Mouse (Mus musculus) neural tube, embryonic 14.5 days (tissue): ENCODE results near the gene Pan3. TPM values are rescaled to one million over a fixed set of nuclear protein-coding genes. Genes with fewer than 3 reads are reported as not detected.

Source experiments
- ATAC-seq: fragments of 200-750 bp; cut with Nextera tagmentation; 2 replicates; pipeline ENCODE4 v1.8.0; 2017; ENCODE audit warnings: low read depth, mild to moderate bottlenecking, moderate TSS enrichment, moderate library complexity
- H3K27ac ChIP-seq: fragments of 300-500 bp; sonication (generic); 2 replicates; pipeline ENCODE4 v1.5.1; 2014; ENCODE audit warnings: low read depth, mild to moderate bottlenecking, control low read depth, low read length, moderate library complexity, mixed read lengths
- H3K27me3 ChIP-seq: fragments of 300-500 bp; sonication (generic); 2 replicates; pipeline ENCODE4 v1.6.1; 2014; ENCODE audit warnings: low read length; ENCODE audit not compliant: control insufficient read depth, insufficient read depth
- H3K36me3 ChIP-seq: fragments of 300-500 bp; sonication (generic); 2 replicates; pipeline ENCODE4 v1.6.1; 2014; ENCODE audit warnings: low read length, mixed read lengths; ENCODE audit not compliant: control insufficient read depth, insufficient read depth
- H3K4me1 ChIP-seq: fragments of 300-500 bp; sonication (generic); 2 replicates; pipeline ENCODE4 v1.6.1; 2014; ENCODE audit warnings: low read length; ENCODE audit not compliant: control insufficient read depth, insufficient read depth
- H3K4me2 ChIP-seq: fragments of 300-500 bp; sonication (generic); 2 replicates; pipeline ENCODE4 v1.6.1; 2014; ENCODE audit warnings: mild to moderate bottlenecking, low read depth, low read length, control low read depth
- H3K4me3 ChIP-seq: fragments of 300-500 bp; sonication (generic); 2 replicates; pipeline ENCODE4 v1.5.1; 2014; ENCODE audit warnings: low read depth, low read length, control low read depth, mixed read lengths
- H3K9ac ChIP-seq: fragments of 300-500 bp; sonication (generic); replicated peaks from 2 replicates; pipeline ENCODE4 v1.6.1; 2014; ENCODE audit warnings: low read depth, mild to moderate bottlenecking, control low read depth, low read length, mixed read lengths
- H3K9me3 ChIP-seq: fragments of 300-500 bp; sonication (generic); 2 replicates; pipeline ENCODE4 v1.6.1; 2016; ENCODE audit warnings: low read length; ENCODE audit not compliant: control insufficient read depth
- WGBS: fragments of 180-500 bp; shearing (Covaris S2); extraction: QIAGEN DNeasy Blood & Tissue Kit; methylation state at CpG from one replicate; pipeline ENCODE4 v1.1.7; 2014; 5-methylcytosine and 5-hydroxymethylcytosine counted together
- polyA plus RNA-seq: library from polyadenylated mRNA; unstranded; fragments of >200 nt; fragmentation: Nextera tagmentation; extraction: Ambion mirVana; gene quantifications from 2 replicates; pipeline ENCODE4 v1.2.1, GENCODE M21; 2014

Gene Pan3
- polyA plus RNA-seq, 1 experiment from 2014 or later: 62.8 TPM

DNA sequence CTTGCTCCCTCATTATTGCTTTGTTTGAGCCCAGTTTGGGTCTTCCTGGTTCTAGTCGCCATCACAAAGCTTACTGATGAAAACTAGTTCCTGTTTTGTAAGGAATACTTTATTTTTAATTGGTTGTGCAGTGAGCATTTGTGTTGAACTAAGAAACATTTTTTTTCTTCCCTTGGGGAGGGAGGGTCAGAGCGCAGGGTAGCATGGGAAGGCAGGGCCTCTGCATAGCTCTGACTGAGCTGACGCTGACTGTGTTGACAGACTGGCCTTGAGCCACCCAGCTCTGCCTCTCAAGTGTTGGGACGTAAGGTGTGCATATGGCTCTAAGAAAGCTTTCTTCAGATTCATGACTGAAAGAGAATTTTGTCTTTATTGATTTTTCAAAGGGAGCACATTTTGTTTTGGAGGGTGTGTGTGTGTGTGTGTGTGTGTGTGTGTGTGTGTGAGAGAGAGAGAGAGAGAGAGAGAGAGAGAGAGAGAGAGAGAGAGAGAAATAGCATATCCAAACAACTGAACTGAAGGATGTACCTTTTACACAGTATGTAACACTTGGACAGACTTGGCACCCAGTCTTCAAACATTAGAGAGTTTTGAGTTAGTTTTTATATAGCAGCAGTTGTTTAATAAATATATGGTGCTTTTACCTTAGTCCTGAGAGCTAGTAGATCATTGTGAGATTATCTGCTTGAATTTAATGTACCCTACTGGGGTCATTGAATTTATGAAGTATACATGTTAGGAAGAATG, 30.0 kb downstream of the Pan3 start:
- no peaks in the 10 kb centered on the region for H3K27me3 ChIP-seq
- H3K4me2 ChIP-seq: no peak overlapping the region
- ATAC-seq: no peak
- 83% methylated on average over 4 of the region's 4 CpGs for WGBS
- H3K9me3 ChIP-seq: no peaks in the 10 kb centered on the region
- H3K27ac ChIP-seq: no peak overlapping the region
- peaks cover 1% of the 10 kb centered on the region; the same call in 1 of the 2 replicates for H3K36me3 ChIP-seq
- no peaks in the 10 kb centered on the region for H3K4me1 ChIP-seq
- no peak overlapping the region for H3K4me3 ChIP-seq
- H3K9ac ChIP-seq: no peak overlapping the region

- Histone ChIP-seq H3K27me3 (no peaks in the 10 kb centered on the region), H3K4me1 (no peaks in the 10 kb centered on the region), H3K9ac (no peak overlapping the region), H3K4me2 (no peak overlapping the region), H3K36me3 (no peaks in the 10 kb centered on the region), H3K9me3 (no peaks in the 10 kb centered on the region), H3K4me3 (no peak overlapping the region), H3K27ac (no peak overlapping the region)
- ATAC-seq: no peak
- WGBS: 70% methylated on average over 3 of the region's 3 CpGs
Measured at GRCm38 (mm10) chr5:147463251-147463650, 33.3 kb downstream of the Pan3 start.

- Histone ChIP-seq H3K4me1 (no peaks in the 10 kb centered on the region), H3K9me3 (no peaks in the 10 kb centered on the region), H3K27me3 (no peaks in the 10 kb centered on the region), H3K4me3 (no peak overlapping the region), H3K27ac (no peak overlapping the region), H3K4me2 (no peak overlapping the region), H3K9ac (no peak overlapping the region), H3K36me3 (no peaks in the 10 kb centered on the region)
- no peak for ATAC-seq
Measured at GRCm38 (mm10) chr5:147466361-147466760, 36.4 kb downstream of the Pan3 start.

DNA sequence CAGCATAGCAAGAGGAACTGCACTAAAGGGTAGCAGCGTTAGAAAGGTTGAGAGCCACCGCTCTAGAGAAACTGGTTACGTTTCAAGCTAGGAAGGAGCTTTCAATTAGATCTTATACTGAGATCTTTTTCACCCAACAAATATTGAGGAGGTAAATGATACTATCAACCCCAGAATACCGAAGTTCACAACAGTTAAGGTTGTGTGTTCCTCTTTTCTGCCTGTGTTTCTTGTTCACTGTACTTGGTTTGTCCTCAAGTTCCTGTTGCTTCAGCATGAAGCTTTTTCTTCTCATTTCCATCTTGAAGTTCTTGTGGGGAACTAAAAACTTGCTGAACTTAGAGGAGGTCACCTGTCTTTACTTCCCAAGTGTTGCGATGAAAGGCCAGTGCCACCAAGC, 41.2 kb downstream of the Pan3 start:
- WGBS: 98% methylated on average over 5 of the region's 5 CpGs

GRCm38 (mm10) chr5:147473071-147473470, 43.1 kb downstream of the Pan3 start:
- no peaks in the 10 kb centered on the region for H3K9me3 ChIP-seq
- H3K27me3 ChIP-seq: no peaks in the 10 kb centered on the region
- WGBS: 69% methylated on average over 6 of the region's 6 CpGs
- H3K36me3 ChIP-seq: no peaks in the 10 kb centered on the region
- H3K4me1 ChIP-seq: no peaks in the 10 kb centered on the region
- no peak overlapping the region for H3K4me3 ChIP-seq
- no peak overlapping the region for H3K4me2 ChIP-seq
- no peak overlapping the region for H3K9ac ChIP-seq
- ATAC-seq: no peak
- H3K27ac ChIP-seq: no peak overlapping the region

More for the DNA sequence above, 41.2 kb downstream of the Pan3 start:
- H3K4me2 ChIP-seq: no peak overlapping the region
- H3K4me1 ChIP-seq: no peaks in the 10 kb centered on the region
- H3K9ac ChIP-seq: no peak overlapping the region
- no peaks in the 10 kb centered on the region for H3K36me3 ChIP-seq
- H3K4me3 ChIP-seq: no peak overlapping the region
- no peak overlapping the region for H3K27ac ChIP-seq
- H3K27me3 ChIP-seq: no peaks in the 10 kb centered on the region
- no peak for ATAC-seq
- no peaks in the 10 kb centered on the region for H3K9me3 ChIP-seq

- no peak overlapping the region for H3K9ac ChIP-seq
- H3K27me3 ChIP-seq: no peaks in the 10 kb centered on the region
- H3K36me3 ChIP-seq: no peaks in the 10 kb centered on the region
- no peak overlapping the region for H3K4me3 ChIP-seq
- no peaks in the 10 kb centered on the region for H3K4me1 ChIP-seq
- H3K27ac ChIP-seq: no peak overlapping the region
- H3K9me3 ChIP-seq: no peaks in the 10 kb centered on the region
- 92% methylated on average over 3 of the region's 3 CpGs for WGBS
- ATAC-seq: no peak
- H3K4me2 ChIP-seq: no peak overlapping the region
Measured at GRCm38 (mm10) chr5:147473856-147474255, 43.9 kb downstream of the Pan3 start.

- no peaks in the 10 kb centered on the region for H3K27me3 ChIP-seq
- no peak overlapping the region for H3K4me3 ChIP-seq
- 95% methylated on average over 5 of the region's 5 CpGs for WGBS
- ATAC-seq: no peak
- H3K9me3 ChIP-seq: no peaks in the 10 kb centered on the region
- H3K36me3 ChIP-seq: no peaks in the 10 kb centered on the region
- no peak overlapping the region for H3K9ac ChIP-seq
- H3K27ac ChIP-seq: no peak overlapping the region
- no peak overlapping the region for H3K4me2 ChIP-seq
- no peaks in the 10 kb centered on the region for H3K4me1 ChIP-seq
Measured at GRCm38 (mm10) chr5:147476109-147476508, 46.1 kb downstream of the Pan3 start.

- no peak for ATAC-seq
- 95% methylated on average over 9 of the region's 9 CpGs for WGBS
- Histone ChIP-seq H3K27me3 (no peaks in the 10 kb centered on the region), H3K9me3 (no peaks in the 10 kb centered on the region), H3K4me2 (no peak overlapping the region), H3K4me1 (no peaks in the 10 kb centered on the region), H3K4me3 (no peak overlapping the region), H3K9ac (no peak overlapping the region), H3K36me3 (no peaks in the 10 kb centered on the region), H3K27ac (no peak overlapping the region)
Measured at GRCm38 (mm10) chr5:147477106-147477505, 47.1 kb downstream of the Pan3 start.

- no peak overlapping the region for H3K4me3 ChIP-seq
- no peak overlapping the region for H3K9ac ChIP-seq
- H3K27ac ChIP-seq: no peak overlapping the region
- ATAC-seq: no peak
- WGBS: 91% methylated on average over 2 of the region's 2 CpGs
- no peaks in the 10 kb centered on the region for H3K4me1 ChIP-seq
- H3K36me3 ChIP-seq: no peaks in the 10 kb centered on the region
- H3K27me3 ChIP-seq: no peaks in the 10 kb centered on the region
- H3K4me2 ChIP-seq: no peak overlapping the region
- no peaks in the 10 kb centered on the region for H3K9me3 ChIP-seq
Measured at GRCm38 (mm10) chr5:147479341-147479740, 49.4 kb downstream of the Pan3 start.
